Comparison of ENCODE assay signal across 26 mouse cellular contexts in genomic region chr2:31934551-31934950, GRCm38 (mm10). TPM values are rescaled to one million over a fixed set of nuclear protein-coding genes. Genes with fewer than 3 reads are reported as not detected.
"Had no signal": no experiment of that assay in that cellular context is flagged by ENCODE, and none has a peak within 500 bp of the region (broad histone marks: within the 10 kb centered on the region; RNA-seq: fewer than 3 reads in every experiment).

No protein-coding gene starts in this region.

- H3K27me3 ChIP-seq: hindbrain, embryonic 12.5 days; intestine, embryonic 15.5 days; limb, embryonic 12.5 days; liver, embryonic 13.5 days had no signal

- H3K36me3 ChIP-seq: heart, embryonic 10.5 days; heart, embryonic 12.5 days; hindbrain, embryonic 10.5 days; hindbrain, embryonic 12.5 days; intestine, embryonic 15.5 days; limb, embryonic 10.5 days; limb, embryonic 12.5 days; liver, embryonic 13.5 days had no signal

- H3K9me3 ChIP-seq: heart, embryonic 10.5 days; heart, embryonic 12.5 days; hindbrain, embryonic 10.5 days; hindbrain, embryonic 12.5 days; intestine, embryonic 15.5 days; limb, embryonic 10.5 days; limb, embryonic 12.5 days; liver, embryonic 13.5 days had no signal

- H3K4me2 ChIP-seq: heart, embryonic 12.5 days; hindbrain, embryonic 12.5 days; hindbrain, embryonic 14.5 days; intestine, embryonic 15.5 days; limb, embryonic 12.5 days; liver, embryonic 11.5 days; liver, embryonic 13.5 days had no signal

- H3K27ac ChIP-seq: heart, embryonic 10.5 days; hindbrain, embryonic 10.5 days; hindbrain, embryonic 12.5 days; hindbrain, embryonic 14.5 days; intestine, embryonic 15.5 days; left cerebral cortex, adult 2 months; limb, embryonic 10.5 days; limb, embryonic 12.5 days; liver, embryonic 13.5 days had no signal

- ATAC-seq: hindbrain, embryonic 16.5 days; inflammation-experienced regulatory T-cells, adult 6 months; intestine, embryonic 15.5 days; intestine, postnatal 0 days had no signal

- H3K4me1 ChIP-seq: intestine, embryonic 15.5 days; limb, embryonic 12.5 days had no signal

- H3K9ac ChIP-seq: heart, embryonic 12.5 days; hindbrain, embryonic 12.5 days; hindbrain, embryonic 14.5 days; intestine, embryonic 15.5 days; limb, embryonic 12.5 days; liver, embryonic 13.5 days had no signal

- DNase-seq: gastrocnemius, postnatal 14 days; heart, adult 18-20 months; heart, postnatal 10 days; heart, postnatal 4 days; kidney, adult 18-20 months; kidney, adult 8-10 months; kidney, postnatal 10 days; kidney, postnatal 25 days; kidney, postnatal 4 days; layer of hippocampus, adult 9-11 months; liver; liver, embryonic 13.5 days had no signal

- H3K4me3 ChIP-seq: heart, embryonic 10.5 days; heart, embryonic 12.5 days; hindbrain, embryonic 10.5 days; hindbrain, embryonic 12.5 days; intestine, embryonic 15.5 days; left cerebral cortex, adult 2 months; limb, embryonic 10.5 days; limb, embryonic 12.5 days; liver, embryonic 13.5 days had no signal

RNA-seq across cellular contexts. Expression of gene Aif1l, which starts 15.4 kb away (rescaled TPM):
- total RNA-seq: granulocyte monocyte progenitor cell, adult 5-6 weeks had no signal

RNA-seq across cellular contexts. Expression of gene Lamc3, which starts 47.5 kb away (rescaled TPM):
- total RNA-seq: granulocyte monocyte progenitor cell, adult 5-6 weeks had no signal
- polyA plus RNA-seq: inflammation-experienced regulatory T-cells, adult 6 months had no signal
